ENCODE assay signal across 7 mouse cellular contexts in the genomic region with DNA sequence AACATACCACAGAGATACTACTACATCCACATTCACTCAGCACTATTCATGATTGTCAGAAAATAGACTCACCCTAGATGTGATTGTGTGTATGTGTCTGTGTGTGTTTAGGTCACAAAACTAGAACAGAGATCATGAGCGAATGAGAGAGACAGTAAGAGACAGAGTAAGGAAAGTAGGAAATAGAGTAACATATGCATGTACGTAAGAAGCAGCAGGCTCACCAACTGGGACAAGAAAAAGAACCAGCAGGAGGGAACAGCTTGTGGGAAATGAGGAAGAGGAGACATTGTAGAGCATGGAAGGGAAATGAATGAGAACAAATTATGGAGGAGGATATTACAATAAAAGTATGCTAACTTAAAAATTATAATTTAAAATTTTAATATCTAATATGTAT.
"Had no signal": no experiment of that assay in that cellular context is flagged by ENCODE, and none has a peak within 500 bp of the region (broad histone marks: within the 10 kb centered on the region; RNA-seq: fewer than 3 reads in every experiment).

No protein-coding gene starts in this region.

- DNase-seq: kidney, postnatal 25 days; left cerebral cortex, postnatal 4 days; lung, adult 18-20 months; lung, postnatal 4 days; midbrain, embryonic 14.5 days; right cerebral cortex, adult 18-20 months; thymus, postnatal 4 days had no signal
